Mouse (Mus musculus) heart, embryonic 10.5 days (tissue): Measurements from ENCODE around the gene Coq2. TPM values are rescaled to one million over a fixed set of nuclear protein-coding genes. Genes with fewer than 3 reads are reported as not detected.

ENCODE experiments used
- DNase-seq: peaks from one replicate; pipeline ENCODE4 v3.0.0-alpha.2; 2017; ENCODE audit warnings: low spot score
- H3K27ac ChIP-seq: fragments of 300-500 bp; sonication (generic); 2 replicates; pipeline ENCODE4 v1.5.1; 2016; ENCODE audit warnings: mild to moderate bottlenecking
- H3K27me3 ChIP-seq: fragments of 300-500 bp; sonication (generic); 2 replicates; pipeline ENCODE4 v1.6.1; 2016; ENCODE audit warnings: mild to moderate bottlenecking; ENCODE audit not compliant: poor library complexity, insufficient read depth, severe bottlenecking
- H3K36me3 ChIP-seq: fragments of 300-500 bp; sonication (generic); 2 replicates; pipeline ENCODE4 v1.6.1; 2016; ENCODE audit warnings: mild to moderate bottlenecking, moderate library complexity
- H3K4me1 ChIP-seq: fragments of 300-500 bp; sonication (generic); 2 replicates; pipeline ENCODE4 v1.6.1; 2016; ENCODE audit warnings: mild to moderate bottlenecking
- H3K4me3 ChIP-seq: fragments of 300-500 bp; sonication (generic); 2 replicates; pipeline ENCODE4 v1.5.1; 2016; ENCODE audit warnings: mild to moderate bottlenecking, moderate library complexity
- H3K9me3 ChIP-seq: fragments of 300-500 bp; sonication (generic); 2 replicates; pipeline ENCODE4 v1.6.1; 2016; ENCODE audit warnings: mild to moderate bottlenecking, moderate library complexity
- WGBS: fragments of 180-500 bp; shearing (Covaris S2); methylation state at CpG from one replicate; pipeline ENCODE4 v1.1.7; 2016; 5-methylcytosine and 5-hydroxymethylcytosine counted together
- polyA plus RNA-seq: library from polyadenylated mRNA; unstranded; fragments of >200 nt; fragmentation: Nextera tagmentation; extraction: Ambion mirVana; gene quantifications from 2 replicates; pipeline ENCODE4 v1.2.1, GENCODE M21; 2016

Coq2 gene
- polyA plus RNA-seq, 1 experiment from 2014 or later = 67.1 TPM

DNA sequence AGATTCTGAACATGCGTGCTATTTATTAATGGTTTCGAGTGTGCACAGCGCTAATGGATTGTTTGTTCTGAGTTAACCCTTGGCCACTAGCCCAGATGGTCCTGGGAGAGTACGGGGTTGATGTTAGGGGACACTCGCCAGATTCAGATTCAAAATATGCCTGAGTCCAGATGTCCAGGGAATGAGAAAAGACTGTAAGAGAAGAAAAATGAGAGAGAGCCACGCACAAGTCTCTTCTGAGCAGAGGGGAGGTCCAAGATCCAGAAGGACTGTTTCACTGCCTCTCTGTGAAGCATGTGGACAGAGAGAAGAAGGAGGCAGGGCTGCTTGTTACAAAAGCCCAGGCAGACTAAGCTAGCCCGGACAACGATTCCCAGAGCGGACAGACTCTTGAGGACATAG is 69.1 kb downstream of the Coq2 start:
- H3K27ac ChIP-seq = no peak overlapping the region
- no peak overlapping the region for H3K4me3 ChIP-seq
- H3K27me3 ChIP-seq = no peaks in the 10 kb centered on the region
- no peaks in the 10 kb centered on the region for H3K9me3 ChIP-seq
- 74% methylated on average over 9 of the region's 9 CpGs for WGBS
- H3K4me1 ChIP-seq = 0 out of 2 replicates have a peak, but pooled peaks cover 10% of the 10 kb centered on the region
- DNase-seq = no peak
- H3K36me3 ChIP-seq = no peaks in the 10 kb centered on the region

Other genes starting within 250 kb of the Coq2 start
- 10.4 and 13.4 TPM in 2 replicates for gene Lin54, start 174.5 kb downstream of the Coq2 start, polyA plus RNA-seq
- gene Cops4, start 156.8 kb downstream of the Coq2 start, polyA plus RNA-seq = 172 and 203 TPM in 2 replicates
- gene Plac8, start 102.9 kb downstream of the Coq2 start, polyA plus RNA-seq = 8.5 and 15.2 TPM in 2 replicates
- 0.67 and 1.7 TPM in 2 replicates for gene Hpse, start 44.6 kb upstream of the Coq2 start, polyA plus RNA-seq
- gene Helq, start 123.5 kb upstream of the Coq2 start, polyA plus RNA-seq = 16.5 and 17.7 TPM in 2 replicates
- gene Mrps18c, start 123.5 kb upstream of the Coq2 start, polyA plus RNA-seq = 159 and 182 TPM in 2 replicates
- gene Abraxas1, start 145.8 kb upstream of the Coq2 start, polyA plus RNA-seq = 31.7 and 33.2 TPM in 2 replicates
- gene Gpat3, start 170.6 kb upstream of the Coq2 start, polyA plus RNA-seq = 5.3 and 9.3 TPM in 2 replicates